Mouse (Mus musculus) forelimb bud, embryonic 11.5 days (tissue): ENCODE results near the gene 1700102P08Rik.

ENCODE experiments used
- DNase-seq: peaks from one replicate; pipeline ENCODE4 v3.0.0-alpha.2; 2012; ENCODE audit warnings: low read depth, low spot score

1700102P08Rik gene

GRCm38 (mm10) chr9:108392676-108393075 is at the start of gene 1700102P08Rik:
Gene 1700102P08Rik, plus strand, starts transcription at chr9:108392805.
- no peak for DNase-seq

GRCm38 (mm10) chr9:108343331-108343730 is 49.3 kb upstream of the 1700102P08Rik start:
- no peak for DNase-seq

- DNase-seq: no peak
Observed at GRCm38 (mm10) chr9:108343835-108344234, 48.8 kb upstream of the 1700102P08Rik start.

GRCm38 (mm10) chr9:108344471-108344870 is 48.1 kb upstream of the 1700102P08Rik start:
- no peak for DNase-seq

GRCm38 (mm10) chr9:108347024-108347423 is 45.6 kb upstream of the 1700102P08Rik start:
- DNase-seq: no peak

GRCm38 (mm10) chr9:108347540-108348289 is 44.9 kb upstream of the 1700102P08Rik start, which contains the start of gene Usp4:
Gene Usp4, plus strand, starts transcription at chr9:108347853.
- peak; percentile 87 for DNase-seq

- DNase-seq: no peak
Observed at GRCm38 (mm10) chr9:108348290-108348680, 44.3 kb upstream of the 1700102P08Rik start.

- DNase-seq: no peak
Observed at GRCm38 (mm10) chr9:108349727-108350126, 42.9 kb upstream of the 1700102P08Rik start.

GRCm38 (mm10) chr9:108378234-108378633 is 14.4 kb upstream of the 1700102P08Rik start:
- DNase-seq: no peak

GRCm38 (mm10) chr9:108378736-108379135 is 13.9 kb upstream of the 1700102P08Rik start:
- DNase-seq: no peak

GRCm38 (mm10) chr9:108379294-108379693 is 13.3 kb upstream of the 1700102P08Rik start:
- no peak for DNase-seq

- no peak for DNase-seq
Observed at GRCm38 (mm10) chr9:108381382-108381781, 11.2 kb upstream of the 1700102P08Rik start.

GRCm38 (mm10) chr9:108385006-108385405 is 7.6 kb upstream of the 1700102P08Rik start:
- DNase-seq: no peak

GRCm38 (mm10) chr9:108386816-108387215 is 5.8 kb upstream of the 1700102P08Rik start:
- no peak for DNase-seq

GRCm38 (mm10) chr9:108388601-108389000 is 4.0 kb upstream of the 1700102P08Rik start:
- DNase-seq: no peak

- no peak for DNase-seq
Observed at GRCm38 (mm10) chr9:108389220-108389619, 3.4 kb upstream of the 1700102P08Rik start.

- no peak for DNase-seq
Observed at GRCm38 (mm10) chr9:108394191-108394590, 1.6 kb downstream of the 1700102P08Rik start.

GRCm38 (mm10) chr9:108395427-108395826 is 2.8 kb downstream of the 1700102P08Rik start:
- no peak for DNase-seq

- DNase-seq: no peak
Observed at GRCm38 (mm10) chr9:108398324-108398723, 5.7 kb downstream of the 1700102P08Rik start.

- DNase-seq: no peak
Observed at GRCm38 (mm10) chr9:108401186-108401960, 8.8 kb downstream of the 1700102P08Rik start.

- DNase-seq: no peak
Observed at GRCm38 (mm10) chr9:108403081-108403480, 10.5 kb downstream of the 1700102P08Rik start.

GRCm38 (mm10) chr9:108404451-108404850 is 11.8 kb downstream of the 1700102P08Rik start:
- no peak for DNase-seq

- DNase-seq: no peak
Observed at GRCm38 (mm10) chr9:108409535-108409934, 16.9 kb downstream of the 1700102P08Rik start.
